Mouse (Mus musculus) E14TG2a.4 (cell line): ENCODE measurements at regions not wholly inside any gene's neighbourhood (a gene's known extent, or its start where the extent isn't known, plus 50 kb on each side); places are given as distances from the start of the nearest gene placed in this dataset.

Experiments
- CTCF ChIP-seq: conservative IDR thresholded peaks from 2 replicates; pipeline ENCODE4 v1.5.1; 2014; ENCODE audit warnings: low read length
- NANOG ChIP-seq: IDR thresholded peaks from 2 replicates; pipeline ENCODE4 v1.6.1; 2014; ENCODE audit warnings: borderline replicate concordance, low read length, mixed read lengths
- POU5F1 ChIP-seq: IDR thresholded peaks from 2 replicates; pipeline ENCODE4 v1.6.1; 2014; ENCODE audit warnings: low read length, borderline replicate concordance

GRCm38 (mm10) chr4:81101049-81101448, 190.6 kb downstream of the Lurap1l start:
- TF ChIP-seq CTCF (no peak), POU5F1 (no peak), NANOG (no peak)
